Mouse (Mus musculus) olfactory bulb, adult 2 months (tissue): ENCODE results near the gene Srpx. TPM values are rescaled to one million over a fixed set of nuclear protein-coding genes. Genes with fewer than 3 reads are reported as not detected.

Experiments used
- H3K27ac ChIP-seq: fragments of 200-500 bp; 2 replicates; pipeline ENCODE4 v1.5.1; 2012; ENCODE audit warnings: low read depth, low read length; ENCODE audit not compliant: insufficient read depth
- H3K4me1 ChIP-seq: fragments of 200-500 bp; 2 replicates; pipeline ENCODE4 v1.6.1; 2012; ENCODE audit warnings: low read length; ENCODE audit not compliant: control insufficient read depth, insufficient read depth
- H3K4me3 ChIP-seq: fragments of 200-500 bp; 2 replicates; pipeline ENCODE4 v1.5.1; 2012; ENCODE audit warnings: mild to moderate bottlenecking, low read depth, low read length, moderate library complexity; ENCODE audit not compliant: insufficient read depth
- CTCF ChIP-seq: fragments of 200-500 bp; IDR thresholded peaks from 2 replicates; pipeline ENCODE4 v1.5.1; 2012; ENCODE audit warnings: low read depth, mild to moderate bottlenecking, low read length, moderate library complexity; ENCODE audit not compliant: insufficient read depth
- POLR2A ChIP-seq: fragments of 200-500 bp; IDR thresholded peaks from 2 replicates; pipeline ENCODE4 v1.6.1; 2012; ENCODE audit warnings: mild to moderate bottlenecking, low read depth, low read length, moderate library complexity; ENCODE audit not compliant: insufficient read depth
- WGBS: fragments of 180-500 bp; shearing (Covaris S2); methylation state at CpG from one replicate; pipeline ENCODE4 v1.1.7; 2018; 5-methylcytosine and 5-hydroxymethylcytosine counted together
- polyA plus RNA-seq: library from polyadenylated mRNA; stranded (reverse); fragments of >200 nt; gene quantifications from 2 replicates; pipeline ENCODE4 v1.2.4, GENCODE M21; 2012; ENCODE audit warnings: low replicate concordance; ENCODE audit not compliant: missing spikeins, insufficient read depth, insufficient read length

The Srpx gene
- polyA plus RNA-seq, 1 experiment = not detected

GRCm38 (mm10) chrX:10073966-10074365 is 43.5 kb downstream of the Srpx start:
- Histone ChIP-seq H3K4me1 (no peaks in the 10 kb centered on the region), H3K27ac (no peak overlapping the region), H3K4me3 (no peak overlapping the region)
- 79% methylated on average over 3 of the region's 3 CpGs for WGBS
- TF ChIP-seq POLR2A (no peak), CTCF (no peak)

- H3K4me1 ChIP-seq = no peaks in the 10 kb centered on the region
- no peak overlapping the region for H3K4me3 ChIP-seq
- TF ChIP-seq CTCF (no peak), POLR2A (no peak)
- H3K27ac ChIP-seq = no peak overlapping the region
- 93% methylated on average over 2 of the region's 2 CpGs for WGBS
Measured at GRCm38 (mm10) chrX:10071529-10071928, 46.0 kb downstream of the Srpx start.

- no peak for TF ChIP-seq POLR2A
- no peak for TF ChIP-seq CTCF
- WGBS = 23% methylated on average over 6 of the region's 6 CpGs
- Histone ChIP-seq H3K27ac (no peak overlapping the region), H3K4me3 (no peak overlapping the region), H3K4me1 (no peaks in the 10 kb centered on the region)
Measured at GRCm38 (mm10) chrX:10070689-10071088, 46.8 kb downstream of the Srpx start.

GRCm38 (mm10) chrX:10069405-10069804 is 48.1 kb downstream of the Srpx start:
- 81% methylated on average over 4 of the region's 4 CpGs for WGBS
- Histone ChIP-seq H3K4me1 (no peaks in the 10 kb centered on the region), H3K4me3 (no peak overlapping the region), H3K27ac (no peak overlapping the region)
- no peak for TF ChIP-seq CTCF
- TF ChIP-seq POLR2A = no peak

GRCm38 (mm10) chrX:10063781-10064180 is 53.7 kb downstream of the Srpx start:
- 81% methylated on average over 1 of the region's 1 CpGs for WGBS
- H3K4me1 ChIP-seq = no peaks in the 10 kb centered on the region
- TF ChIP-seq CTCF (no peak), POLR2A (no peak)
- H3K4me3 ChIP-seq = no peak overlapping the region
- H3K27ac ChIP-seq = no peak overlapping the region

GRCm38 (mm10) chrX:10063361-10063760 is 54.1 kb downstream of the Srpx start:
- Histone ChIP-seq H3K27ac (no peak overlapping the region), H3K4me1 (no peaks in the 10 kb centered on the region), H3K4me3 (no peak overlapping the region)
- TF ChIP-seq CTCF = no peak
- no peak for TF ChIP-seq POLR2A
- 75% methylated on average over 2 of the region's 2 CpGs for WGBS

GRCm38 (mm10) chrX:10062201-10062600 is 55.3 kb downstream of the Srpx start:
- Histone ChIP-seq H3K4me3 (no peak overlapping the region), H3K27ac (no peak overlapping the region), H3K4me1 (no peaks in the 10 kb centered on the region)
- TF ChIP-seq POLR2A = no peak
- no peak for TF ChIP-seq CTCF
- 52% methylated on average over 4 of the region's 4 CpGs for WGBS

GRCm38 (mm10) chrX:10034666-10035065 is 82.8 kb downstream of the Srpx start:
- no peaks in the 10 kb centered on the region for H3K4me1 ChIP-seq
- no peak for TF ChIP-seq CTCF
- TF ChIP-seq POLR2A = no peak
- no peak overlapping the region for H3K27ac ChIP-seq
- H3K4me3 ChIP-seq = no peak overlapping the region

- TF ChIP-seq CTCF (no peak), POLR2A (no peak)
- H3K4me1 ChIP-seq = no peaks in the 10 kb centered on the region
- no peak overlapping the region for H3K4me3 ChIP-seq
- no peak overlapping the region for H3K27ac ChIP-seq
Measured at GRCm38 (mm10) chrX:10010202-10010601, 107.3 kb downstream of the Srpx start.

GRCm38 (mm10) chrX:10007675-10008270 is 109.7 kb downstream of the Srpx start:
- no peak overlapping the region for H3K27ac ChIP-seq
- no peak overlapping the region for H3K4me3 ChIP-seq
- WGBS = 74% methylated on average over 1 of the region's 1 CpGs
- TF ChIP-seq CTCF (no peak), POLR2A (no peak)
- no peaks in the 10 kb centered on the region for H3K4me1 ChIP-seq
